Mouse (Mus musculus) embryo, embryonic 10.5 days (tissue): Measurements from ENCODE around the gene Pole3.

Source experiments
- DNase-seq: peaks from one replicate; pipeline ENCODE4 v3.0.0-alpha.2; 2015; ENCODE audit warnings: low spot score

Pole3 gene

GRCm38 (mm10) chr4:62524651-62525488 lies at the start of gene Pole3, which contains the start of gene 4933430I17Rik:
Pole3 (minus strand) TSS chr4:62525068.
4933430I17Rik (plus strand) TSS chr4:62525369.
- DNase-seq = peak; percentile 100

DNA sequence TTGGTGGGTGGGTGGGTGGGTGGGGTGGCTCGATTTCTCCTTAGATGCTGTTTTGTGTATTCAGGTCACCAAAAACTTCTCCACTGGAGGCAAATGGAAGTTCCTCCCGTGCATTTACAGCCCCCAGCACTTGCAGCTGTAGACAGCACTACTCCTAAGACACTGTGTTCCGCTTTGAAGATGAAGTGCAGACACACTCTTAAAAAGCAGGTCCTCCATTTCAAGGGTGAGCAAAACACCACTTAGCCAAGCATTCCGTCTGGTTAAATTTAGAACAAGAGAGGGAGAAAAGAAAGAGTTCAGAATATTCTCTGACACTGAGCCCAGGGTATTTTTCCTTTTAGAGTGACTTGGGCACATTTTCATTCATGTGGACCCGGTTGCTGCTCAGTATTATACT lies 45.2 kb upstream of the Pole3 start:
- no peak for DNase-seq

DNA sequence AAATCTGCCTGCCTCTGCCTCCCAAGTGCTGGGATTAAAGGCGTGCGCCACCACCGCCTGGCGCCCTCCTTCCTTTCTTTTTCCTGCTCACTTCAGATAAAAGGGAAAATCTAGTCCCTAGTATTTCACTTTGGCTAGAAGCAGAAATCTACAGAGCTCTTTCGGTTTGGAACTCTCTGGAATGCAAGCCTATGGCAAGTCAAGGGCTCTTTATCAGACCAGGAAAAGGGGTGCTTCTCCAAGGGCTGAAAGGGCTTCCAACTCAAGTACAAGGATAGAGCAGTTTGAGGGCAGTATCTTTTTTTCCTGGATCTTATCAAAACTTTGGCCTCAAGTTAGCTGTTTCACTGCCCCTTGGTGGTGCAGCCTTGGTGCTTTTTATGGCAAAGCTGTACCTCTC lies 44.7 kb upstream of the Pole3 start:
- DNase-seq = no peak

DNA sequence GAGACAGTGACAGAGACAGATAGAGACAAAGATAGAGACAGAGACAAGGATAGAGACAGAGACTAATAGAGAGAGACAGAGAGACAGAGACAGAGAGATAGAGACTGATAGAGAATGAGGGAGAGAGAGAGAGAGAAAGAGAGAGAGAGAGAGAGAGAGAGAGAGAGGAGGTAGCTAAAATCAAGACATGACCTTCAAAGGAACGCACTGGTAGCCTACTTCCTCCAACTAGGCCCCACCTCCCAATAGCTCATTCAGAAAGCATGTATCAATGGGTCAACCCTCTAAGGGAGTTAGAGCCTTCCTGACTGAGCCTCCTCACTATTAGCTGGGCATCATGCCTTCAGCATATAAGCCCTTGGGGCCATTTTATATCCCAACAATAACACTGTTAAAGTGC lies 43.5 kb upstream of the Pole3 start:
- DNase-seq = no peak

GRCm38 (mm10) chr4:62567696-62568095 lies 42.8 kb upstream of the Pole3 start:
- no peak for DNase-seq

- no peak for DNase-seq
Observed at GRCm38 (mm10) chr4:62566530-62566929, 41.7 kb upstream of the Pole3 start.

DNA sequence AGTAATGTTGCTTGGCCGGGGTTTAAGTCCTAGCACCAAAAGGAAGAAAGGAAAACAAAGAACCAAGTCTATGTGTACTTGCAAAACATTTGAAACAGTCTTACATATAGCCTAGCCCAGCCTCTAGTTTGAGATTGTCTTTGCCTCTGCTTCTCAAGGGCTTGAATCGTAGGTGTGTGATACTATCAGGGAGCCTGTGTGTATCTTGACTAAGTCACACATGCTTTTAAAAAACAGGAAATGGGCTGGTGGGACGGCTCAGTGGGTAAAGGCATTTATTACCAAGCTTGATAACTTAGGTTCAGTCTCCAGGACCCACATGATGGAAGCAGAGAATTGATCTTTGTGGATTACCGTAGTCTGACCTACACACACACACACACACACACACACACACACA lies 37.1 kb upstream of the Pole3 start:
- DNase-seq = no peak

DNA sequence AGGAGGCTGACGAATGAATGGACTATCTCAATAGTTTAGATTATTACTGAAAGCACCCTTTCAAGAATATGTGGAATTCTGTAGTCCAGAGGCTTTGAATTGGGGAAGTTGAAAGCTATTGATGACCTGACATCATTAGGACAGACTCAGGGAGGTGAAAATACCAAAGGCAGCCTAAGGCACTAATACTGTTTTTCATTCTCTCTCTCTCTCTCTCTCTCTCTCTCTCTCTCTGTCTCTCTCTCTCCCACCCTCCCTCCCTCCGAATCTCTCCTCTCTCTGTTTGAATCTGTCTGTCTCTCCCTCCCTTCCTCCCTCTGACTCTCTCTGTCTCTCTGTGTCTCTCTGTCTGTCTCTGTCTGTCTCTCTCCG lies 36.7 kb upstream of the Pole3 start:
- no peak for DNase-seq

DNA sequence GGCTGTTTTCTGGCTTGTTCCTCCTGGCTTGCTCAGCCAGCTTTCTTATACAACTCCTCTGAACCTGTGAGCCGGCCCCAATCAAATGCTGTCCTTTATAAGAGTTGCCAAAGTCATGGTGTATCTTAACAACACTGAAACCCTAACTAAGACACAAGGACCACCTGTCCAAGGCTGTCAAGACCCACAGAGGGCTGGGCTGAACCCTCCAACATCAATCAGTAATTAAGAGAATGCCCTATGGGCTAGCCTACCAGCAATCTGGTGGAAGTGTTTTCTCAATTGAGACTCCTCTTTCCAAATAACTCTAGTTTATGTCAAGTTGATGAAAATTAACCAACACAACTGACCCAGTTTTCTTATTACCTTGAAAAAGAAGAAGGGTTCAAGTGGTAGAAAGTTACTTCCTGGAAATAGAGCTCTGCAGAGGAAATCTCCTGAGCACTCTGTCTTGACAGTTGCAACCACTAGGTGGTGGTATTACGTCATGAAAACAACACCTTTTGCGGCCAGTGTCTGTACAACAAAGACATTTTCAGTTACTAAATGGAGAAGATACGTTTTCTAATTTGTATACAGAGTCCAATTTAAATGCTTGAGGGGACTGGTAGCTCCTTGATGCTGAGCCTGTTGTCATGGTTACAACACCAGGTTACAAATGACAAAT lies 36.2 kb upstream of the Pole3 start:
- DNase-seq = peak; percentile 92

GRCm38 (mm10) chr4:62559797-62560329 lies 35.0 kb upstream of the Pole3 start, which contains the start of gene Rgs3:
Rgs3 (plus strand) TSS chr4:62559847.
- DNase-seq = no peak

GRCm38 (mm10) chr4:62557436-62557835 lies 32.6 kb upstream of the Pole3 start:
- DNase-seq = no peak

DNA sequence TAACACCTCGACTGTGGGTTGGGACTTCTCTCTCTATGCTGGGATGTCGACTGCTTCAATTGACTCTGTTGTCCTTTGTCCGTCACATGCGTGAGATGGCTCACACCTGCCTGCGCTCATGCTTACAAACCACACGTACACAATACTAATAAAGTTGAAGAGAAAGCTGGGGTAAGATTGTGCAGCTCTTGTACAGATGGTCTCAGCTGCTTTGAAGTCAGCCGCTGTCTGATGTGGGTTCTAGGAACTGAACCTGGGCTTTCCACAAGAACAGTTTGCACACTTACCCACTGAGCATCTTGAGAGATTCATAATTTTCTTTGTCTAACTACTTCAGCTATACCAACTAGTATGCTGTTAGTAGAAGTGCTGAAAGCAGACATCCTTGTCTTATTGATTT lies 27.1 kb upstream of the Pole3 start:
- DNase-seq = no peak

DNA sequence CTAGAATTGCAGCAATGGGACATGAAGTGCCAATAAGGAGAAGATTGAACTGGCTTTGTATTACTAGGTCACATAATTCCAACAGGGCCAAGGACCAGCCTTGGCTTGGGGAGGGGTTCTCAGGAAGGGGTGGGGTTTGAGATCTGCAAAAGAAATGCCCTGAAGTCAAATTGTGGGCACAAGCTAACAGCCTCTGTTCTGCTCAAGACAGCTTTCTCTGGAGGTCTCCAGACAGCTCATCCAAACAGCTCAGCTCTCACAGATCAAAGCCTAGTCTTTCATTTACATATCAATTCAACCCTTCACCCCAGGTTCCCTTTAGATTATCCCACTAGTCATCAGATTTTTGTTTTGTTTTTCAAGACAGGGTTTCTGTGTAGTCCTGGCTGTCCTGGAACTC lies 19.9 kb upstream of the Pole3 start:
- DNase-seq = no peak

DNA sequence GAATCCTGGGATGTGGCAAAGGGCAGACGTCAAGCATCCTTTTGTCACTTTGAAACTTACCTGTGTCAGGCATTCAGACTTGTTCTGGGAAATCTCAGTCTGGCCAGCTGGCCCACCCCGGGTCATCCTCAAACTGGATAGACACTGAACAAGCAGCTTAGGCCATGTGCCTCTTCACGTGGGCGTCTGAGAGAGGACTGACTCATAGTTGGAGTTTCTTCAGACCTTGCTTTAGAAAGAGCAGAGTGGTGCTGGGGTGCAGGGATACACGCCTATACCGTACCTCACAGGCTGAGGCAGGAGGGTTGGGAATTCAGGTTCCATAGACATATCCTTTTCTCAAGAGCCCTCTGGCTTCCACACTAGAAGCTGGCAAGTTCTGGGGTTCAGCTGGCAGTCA lies 18.9 kb upstream of the Pole3 start:
- no peak for DNase-seq

- DNase-seq = no peak
Observed at GRCm38 (mm10) chr4:62541802-62542201, 16.9 kb upstream of the Pole3 start.

- no peak for DNase-seq
Observed at GRCm38 (mm10) chr4:62533729-62534128, 8.9 kb upstream of the Pole3 start.

- no peak for DNase-seq
Observed at GRCm38 (mm10) chr4:62527655-62528054, 2.8 kb upstream of the Pole3 start.

DNA sequence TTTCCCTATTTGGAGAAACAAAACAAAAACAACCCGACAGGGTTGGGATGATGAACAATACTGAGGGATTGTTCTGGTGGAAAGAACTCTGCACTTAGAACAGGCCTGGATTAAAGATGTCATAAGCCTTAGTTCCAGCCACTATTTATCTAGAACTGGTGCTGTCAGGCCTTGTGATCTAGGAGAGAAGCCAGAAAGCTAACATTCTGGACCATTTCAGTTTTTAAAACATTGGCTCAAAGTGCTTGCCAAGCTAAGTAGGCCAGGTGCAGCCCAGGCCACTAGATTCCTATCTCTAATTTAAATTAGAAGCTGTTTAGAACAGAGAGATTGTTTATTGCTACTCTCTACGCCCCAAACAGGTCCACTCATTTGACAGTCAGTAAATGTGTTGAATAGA lies 1.4 kb upstream of the Pole3 start:
- DNase-seq = no peak

DNA sequence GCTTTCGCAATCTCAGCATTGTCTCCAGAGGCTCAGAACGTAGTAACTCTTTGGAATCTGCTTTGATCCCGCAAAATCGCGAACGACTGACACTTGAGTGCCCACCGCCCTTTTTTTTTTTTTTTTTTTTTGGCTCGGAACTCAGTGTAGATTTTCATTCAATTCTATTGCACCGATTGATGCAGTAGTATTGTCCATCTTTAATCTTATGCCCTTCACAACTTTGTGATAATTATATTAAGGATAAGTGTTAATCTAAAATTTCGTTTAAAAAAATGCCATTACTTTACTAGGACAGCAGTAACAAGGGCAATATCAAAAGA lies 582 bp upstream of the Pole3 start:
- DNase-seq = no peak

DNA sequence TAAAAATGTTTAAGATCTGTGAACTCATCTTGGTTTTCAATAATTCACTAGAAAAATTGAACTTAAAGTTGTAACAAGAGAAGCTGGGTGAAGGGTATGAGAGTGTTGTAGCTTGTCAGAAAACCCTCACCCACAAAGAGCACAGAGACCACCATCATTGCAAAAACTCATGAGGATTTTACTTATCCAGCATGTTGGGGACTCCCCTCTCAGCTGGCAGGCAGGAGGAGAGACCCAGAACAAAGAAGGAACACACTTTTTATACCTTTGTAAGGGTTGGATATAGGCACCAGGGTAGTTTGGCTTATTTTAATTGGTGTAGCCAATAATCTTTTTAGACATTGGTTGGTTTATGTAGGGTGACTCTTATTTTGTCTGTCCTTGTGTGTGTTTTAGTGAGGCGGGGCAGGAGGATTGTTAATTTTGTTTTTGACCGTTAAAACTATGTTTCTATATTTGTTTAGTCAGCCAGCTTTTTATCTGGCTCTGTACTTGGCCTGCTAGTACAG lies 3.9 kb downstream of the Pole3 start:
- DNase-seq = no peak

- DNase-seq = peak; percentile 92
Observed at GRCm38 (mm10) chr4:62519849-62520233, 5.0 kb downstream of the Pole3 start, which contains the start of gene Alad. Alad (minus strand) TSS chr4:62519918.

- no peak for DNase-seq
Observed at GRCm38 (mm10) chr4:62519122-62519848, 5.6 kb downstream of the Pole3 start.
